Mouse (Mus musculus) heart, adult 18-20 months (tissue): Measurements from ENCODE around the gene A030003K21Rik. TPM values are rescaled to one million over a fixed set of nuclear protein-coding genes. Genes with fewer than 3 reads are reported as not detected.

Experiments used
- DNase-seq, 2 experiments: peaks; one replicate each; pipeline ENCODE4 v3.0.0; 2021 to 2022; ENCODE audit warnings: mixed read lengths in 1 of 2
- total RNA-seq, 2 experiments: library from RNA; stranded (reverse); gene quantifications; 2 replicates each; pipeline ENCODE4 v1.2.3; 2021

The A030003K21Rik gene
- total RNA-seq, 2 experiments from 2014 or later, result not detected

GRCm38 (mm10) chr1:82905886-82906285 lies 37.3 kb downstream of the A030003K21Rik start:
- no peak for DNase-seq

GRCm38 (mm10) chr1:82901201-82901600 lies 42.0 kb downstream of the A030003K21Rik start:
- no peak for DNase-seq

GRCm38 (mm10) chr1:82900567-82900966 lies 42.6 kb downstream of the A030003K21Rik start:
- DNase-seq, result no peak

GRCm38 (mm10) chr1:82893269-82893668 lies 49.9 kb downstream of the A030003K21Rik start:
- no peak for DNase-seq

Other genes with a start within 250 kb of the A030003K21Rik start
- gene Mff, start 218.5 kb downstream of the A030003K21Rik start, total RNA-seq, result 100 to 1,000 TPM; 162 to 180 TPM
- not detected for gene Tm4sf20, start 174.9 kb downstream of the A030003K21Rik start, total RNA-seq
- gene Gm47791, start 172.1 kb downstream of the A030003K21Rik start, total RNA-seq, result not detected
- 10 to 100 TPM; 27.3 to 27.5 TPM for gene Agfg1, start 103.9 kb downstream of the A030003K21Rik start, total RNA-seq
- not detected for gene A030005L19Rik, start 30.1 kb downstream of the A030003K21Rik start, total RNA-seq
- not detected for gene A030014E15Rik, start 18.5 kb downstream of the A030003K21Rik start, total RNA-seq
- not detected for gene Gm6217, start 12.0 kb downstream of the A030003K21Rik start, total RNA-seq
- not detected for gene Gm7544, start 12.6 kb upstream of the A030003K21Rik start, total RNA-seq
- not detected for gene Gm47955, start 16.9 kb upstream of the A030003K21Rik start, total RNA-seq
- gene Gm47959, start 57.2 kb upstream of the A030003K21Rik start, total RNA-seq, result not detected
- gene Slc19a3, start 95.1 kb upstream of the A030003K21Rik start, total RNA-seq, result under 1 TPM; 0.51 to 0.55 TPM
- gene Krtap28-10, start 99.1 kb upstream of the A030003K21Rik start, total RNA-seq, result not detected
- not detected for gene Gm47969, start 101.5 kb upstream of the A030003K21Rik start, total RNA-seq
- gene A030005K14Rik, start 116.0 kb upstream of the A030003K21Rik start, total RNA-seq, result not detected
- gene Krtap28-13, start 117.5 kb upstream of the A030003K21Rik start, total RNA-seq, result not detected
- under 1 TPM in 1 of 2 experiments, not detected in 1; 0.64 TPM for gene Ccl20, start 173.4 kb upstream of the A030003K21Rik start, total RNA-seq
- gene Daw1, start 216.4 kb upstream of the A030003K21Rik start, total RNA-seq, result not detected